Mouse (Mus musculus) brain, embryonic 14.5 days (tissue): ENCODE data around the gene Dcaf6. TPM values are rescaled to one million over a fixed set of nuclear protein-coding genes. Genes with fewer than 3 reads are reported as not detected.

Experiments used
- DNase-seq: peaks from one replicate; pipeline ENCODE4 v3.0.0-alpha.2; 2011; ENCODE audit warnings: low read depth
- CTCF ChIP-seq: fragments of 200-500 bp; IDR thresholded peaks from 2 replicates; pipeline ENCODE4 v1.5.1; 2012; ENCODE audit warnings: inconsistent platforms, mild to moderate bottlenecking, moderate library complexity, borderline replicate concordance; ENCODE audit not compliant: insufficient read depth, insufficient read length; ENCODE audit errors: extremely low read depth
- POLR2A ChIP-seq: fragments of 200-500 bp; IDR thresholded peaks from 2 replicates; pipeline ENCODE4 v1.6.1; 2012; ENCODE audit warnings: mild to moderate bottlenecking, inconsistent platforms, borderline replicate concordance; ENCODE audit not compliant: poor library complexity, insufficient read depth, insufficient read length, severe bottlenecking; ENCODE audit errors: extremely low read depth
- polyA plus RNA-seq: library from polyadenylated mRNA; depleted of rRNA; stranded (reverse); fragments of >200 nt; gene quantifications from 2 replicates; pipeline ENCODE4 v1.2.3, GENCODE M21; 2012

Dcaf6 gene
- polyA plus RNA-seq, 1 experiment, result 27.4 TPM

DNA sequence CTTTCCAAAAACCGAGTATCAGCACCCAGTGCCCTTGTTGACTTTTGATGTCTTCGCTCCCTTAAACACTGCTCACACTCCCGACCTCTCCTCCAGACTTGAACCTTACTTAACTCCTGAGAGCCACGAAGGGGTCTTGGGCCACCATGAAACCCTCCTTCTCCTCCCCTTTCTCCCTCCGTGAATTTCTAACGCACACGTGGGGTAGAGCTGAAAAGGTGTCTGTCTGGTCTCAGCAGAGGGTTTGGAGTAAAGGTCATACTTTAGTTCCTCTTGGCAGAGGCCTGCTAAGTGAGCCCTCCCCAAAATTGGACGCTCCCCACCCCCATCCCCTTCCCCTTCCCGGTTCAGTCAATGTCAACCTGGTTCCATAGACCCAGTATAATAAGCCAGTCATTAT, 1.4 kb upstream of the Dcaf6 start:
- TF ChIP-seq CTCF (no peak), POLR2A (no peak)
- no peak for DNase-seq

DNA sequence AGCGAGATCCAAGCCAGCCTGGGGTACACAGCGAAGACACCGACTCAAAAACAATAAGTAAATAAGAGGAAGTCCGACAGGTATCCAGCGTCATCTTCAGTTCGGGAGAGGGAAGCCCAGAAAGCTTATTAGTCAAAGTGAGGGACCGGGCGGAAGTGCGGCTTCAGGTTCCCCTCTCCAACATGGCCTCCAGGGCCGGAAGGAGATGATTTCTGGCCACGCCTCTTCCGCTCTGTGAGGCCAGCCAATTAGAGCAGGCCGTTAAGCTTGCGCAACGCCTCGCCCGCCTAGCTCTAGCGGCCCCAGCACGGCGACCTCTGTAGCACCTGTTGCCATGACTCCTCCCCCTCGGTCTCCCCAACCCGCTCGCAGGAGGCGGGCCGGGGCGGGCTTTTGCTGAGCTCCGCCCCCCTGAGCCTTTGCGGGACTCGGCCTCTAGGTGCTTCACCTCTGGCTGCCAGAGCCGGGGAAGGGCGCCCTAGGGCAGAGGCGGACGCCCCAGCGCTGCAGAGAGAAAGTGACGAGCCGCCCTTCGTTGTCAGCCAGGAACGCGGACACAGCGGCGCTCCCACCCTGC, 614 bp upstream of the Dcaf6 start:
- TF ChIP-seq CTCF (peak; percentile 43), POLR2A (peak; percentile 53; the same call in 1 of the 2 replicates)
- DNase-seq, result peak; percentile 100

DNA sequence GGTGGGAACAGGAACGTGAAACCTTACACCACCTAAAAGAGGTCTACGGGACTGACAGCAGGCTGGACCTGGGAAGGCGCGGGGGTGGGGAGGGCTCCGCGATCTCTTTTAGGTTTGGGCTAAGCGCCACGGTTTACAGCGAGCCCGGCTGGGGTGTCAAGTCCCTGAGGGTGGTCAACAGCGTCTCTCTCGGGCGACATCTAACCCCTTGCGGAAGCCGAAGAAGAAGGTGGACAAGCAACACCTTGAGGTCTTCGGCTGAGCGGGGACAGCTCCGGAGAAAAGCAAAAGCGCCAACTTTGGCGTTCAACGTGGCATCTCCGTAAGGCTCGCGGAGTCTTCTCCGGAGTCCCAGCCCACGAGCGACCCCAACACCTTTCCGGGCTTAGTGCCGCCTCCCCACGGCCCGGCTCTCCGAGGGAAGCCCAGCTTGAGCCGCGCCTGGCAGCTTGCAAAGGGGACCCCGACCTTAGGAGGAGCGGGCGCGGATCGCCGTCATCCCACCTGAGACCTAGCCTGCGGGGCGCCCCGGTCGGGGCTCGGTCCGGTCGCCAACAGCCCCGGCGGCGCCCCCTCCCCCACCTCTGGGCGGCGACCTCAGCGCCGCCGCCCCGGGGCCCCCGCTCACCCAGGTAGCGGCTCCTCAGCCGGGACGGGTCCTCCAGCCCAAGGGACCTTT, 633 bp downstream of the Dcaf6 start:
- no peak for TF ChIP-seq POLR2A
- TF ChIP-seq CTCF, result no peak
- peak; percentile 59 for DNase-seq

DNA sequence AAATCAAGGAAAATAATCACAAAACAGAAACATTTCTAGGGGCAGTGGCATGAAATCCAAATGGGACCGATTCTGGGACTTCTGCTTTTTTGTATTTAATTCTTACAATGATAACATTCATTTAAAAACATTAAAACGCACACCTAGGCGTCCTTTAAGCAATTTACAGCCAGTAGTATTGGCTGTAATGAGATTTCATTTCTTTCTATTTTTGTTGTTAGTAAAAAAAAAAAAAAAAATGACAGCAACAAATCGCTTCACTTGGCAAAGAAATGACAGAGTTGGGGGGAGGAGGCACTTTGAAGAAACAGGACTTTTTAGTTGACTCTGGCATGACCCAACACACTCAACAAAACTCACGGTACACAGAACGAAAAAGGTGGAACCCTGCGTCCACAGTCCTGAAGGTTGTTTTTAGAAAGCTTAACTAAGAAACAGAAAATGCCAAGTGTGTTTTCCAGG, 1.2 kb downstream of the Dcaf6 start:
- TF ChIP-seq POLR2A, result no peak
- TF ChIP-seq CTCF, result no peak
- DNase-seq, result no peak

DNA sequence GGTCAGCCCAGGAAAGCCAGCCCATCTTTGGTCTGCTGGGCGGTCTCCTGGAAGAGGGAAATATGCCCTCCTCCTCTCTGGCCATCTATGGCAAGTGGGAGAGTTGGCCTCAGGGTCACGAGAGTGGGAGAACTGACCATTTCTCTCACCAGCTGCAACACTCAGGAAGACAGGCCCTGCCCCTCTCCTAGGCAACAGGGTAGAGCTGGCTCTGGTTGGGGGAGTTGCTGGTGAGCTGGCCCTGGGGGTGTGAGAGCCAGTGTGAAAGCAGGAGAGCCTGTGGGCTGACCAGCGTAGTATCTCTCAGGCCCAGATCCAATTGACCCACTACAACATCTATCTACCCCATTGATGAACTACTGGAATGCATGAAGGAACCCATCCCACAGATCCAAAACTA, 18.6 kb downstream of the Dcaf6 start:
- DNase-seq, result no peak
- no peak for TF ChIP-seq POLR2A
- no peak for TF ChIP-seq CTCF

DNA sequence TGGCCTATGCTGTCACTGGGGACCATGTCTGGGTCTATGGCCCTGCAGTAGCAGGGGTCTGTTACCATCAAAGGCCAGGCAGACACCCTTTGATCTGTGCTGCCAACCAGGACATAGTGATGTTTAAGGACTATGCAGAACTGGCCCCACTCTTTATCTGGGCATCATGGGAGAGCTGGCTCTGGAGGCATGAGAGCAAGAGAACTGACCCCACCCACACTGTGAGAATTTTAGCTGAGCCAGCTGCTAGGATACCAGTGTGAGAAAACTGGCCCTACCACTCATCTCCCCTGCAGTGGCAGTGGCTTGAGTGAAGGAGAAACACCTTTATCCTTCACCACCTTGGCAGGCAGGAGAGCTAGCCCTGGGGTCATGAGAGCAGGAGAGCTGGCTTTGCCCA, 19.1 kb downstream of the Dcaf6 start:
- TF ChIP-seq CTCF, result no peak
- TF ChIP-seq POLR2A, result no peak
- DNase-seq, result no peak

DNA sequence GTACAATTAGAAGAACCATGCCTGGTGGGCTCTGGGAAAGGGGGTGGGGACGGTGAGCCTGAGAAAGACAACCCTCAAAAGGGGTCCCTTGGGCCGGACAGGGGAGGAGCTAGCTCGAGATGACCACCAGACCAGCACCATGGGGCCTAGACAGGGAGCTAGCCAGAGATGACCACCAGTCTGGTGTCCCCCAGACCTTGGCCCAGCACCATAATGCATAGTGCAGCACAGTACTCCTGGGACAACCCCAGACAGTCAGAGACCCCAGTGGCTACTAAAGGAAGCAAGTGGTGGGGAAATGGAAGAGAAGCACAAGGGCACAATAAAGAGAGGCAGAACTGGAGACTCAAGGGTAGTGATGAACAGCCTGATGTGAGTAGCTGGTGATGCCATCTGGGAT, 19.5 kb downstream of the Dcaf6 start:
- DNase-seq, result no peak
- no peak for TF ChIP-seq CTCF
- no peak for TF ChIP-seq POLR2A

DNA sequence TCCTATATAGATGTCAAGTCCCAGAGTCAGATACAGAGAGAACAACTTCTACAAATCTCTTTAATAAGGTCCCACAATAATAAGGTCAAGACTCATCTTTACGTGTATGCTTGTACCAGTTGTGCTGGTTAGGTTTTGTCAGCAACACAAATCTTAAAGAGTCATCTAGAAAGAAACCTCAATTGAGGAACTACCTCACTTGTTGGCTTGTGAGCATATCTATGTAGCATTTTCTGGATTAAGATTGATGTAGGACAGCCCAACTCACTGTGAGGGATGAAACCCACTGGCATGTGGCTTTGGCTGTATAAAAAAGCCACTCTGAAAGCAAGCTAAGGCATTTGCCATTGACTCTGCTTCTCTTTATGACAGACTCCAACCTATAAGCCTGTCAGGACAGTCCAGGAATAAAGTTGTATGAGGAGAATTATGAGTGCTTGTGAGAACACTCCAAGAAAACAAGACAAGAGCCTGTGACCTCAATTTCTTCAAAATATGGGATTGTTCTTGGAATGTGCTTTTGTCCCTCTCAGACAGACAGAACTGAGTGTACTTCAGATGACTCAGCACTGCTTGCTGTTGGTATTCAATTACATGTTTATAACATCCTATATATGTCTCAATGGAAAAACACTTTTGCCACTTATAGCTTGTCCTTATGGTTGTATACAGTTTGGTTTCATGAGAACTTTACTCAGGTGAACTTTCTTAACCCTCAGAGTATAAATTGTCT, 21.8 kb downstream of the Dcaf6 start:
- TF ChIP-seq CTCF (no peak), POLR2A (no peak)
- no peak for DNase-seq

DNA sequence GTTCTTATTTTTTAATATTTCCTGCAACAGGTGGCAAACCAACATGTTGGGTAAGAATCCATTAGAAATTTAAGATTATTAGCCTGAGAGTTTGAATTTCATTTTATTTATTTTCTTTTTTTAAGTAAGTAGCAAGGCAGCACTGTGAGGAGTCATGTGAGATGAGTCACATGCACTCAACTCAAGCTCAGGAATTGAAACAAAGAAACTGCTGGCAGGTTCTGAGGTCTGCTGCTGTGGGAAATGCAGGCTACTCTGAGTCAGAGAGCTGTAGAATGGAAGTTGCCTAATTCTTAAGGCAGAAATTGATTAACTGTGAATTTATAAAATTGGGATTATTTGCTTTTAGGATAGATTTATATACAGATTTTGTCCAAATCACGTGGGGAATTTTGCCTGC, 27.4 kb downstream of the Dcaf6 start:
- no peak for DNase-seq
- no peak for TF ChIP-seq POLR2A
- TF ChIP-seq CTCF, result no peak

DNA sequence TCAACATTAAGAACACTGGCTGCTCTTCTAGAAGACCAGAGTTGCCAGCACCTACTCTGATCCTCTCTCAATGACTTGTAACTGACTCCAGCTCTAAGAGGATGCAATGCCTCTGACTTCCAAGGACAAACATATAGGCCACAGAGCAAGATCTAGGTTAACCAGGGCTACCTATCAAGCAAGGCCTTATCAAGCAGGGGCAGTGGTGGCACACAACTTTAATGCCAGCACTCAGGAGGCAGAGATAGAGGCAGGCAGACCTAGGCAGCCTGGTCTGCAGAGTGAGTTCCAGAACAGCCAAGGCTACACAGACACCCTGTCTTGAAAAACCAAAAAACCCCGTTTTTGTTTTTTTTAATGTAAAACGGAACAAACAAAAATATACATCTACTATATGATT, 34.0 kb downstream of the Dcaf6 start:
- no peak for DNase-seq
- TF ChIP-seq POLR2A (no peak), CTCF (no peak)

DNA sequence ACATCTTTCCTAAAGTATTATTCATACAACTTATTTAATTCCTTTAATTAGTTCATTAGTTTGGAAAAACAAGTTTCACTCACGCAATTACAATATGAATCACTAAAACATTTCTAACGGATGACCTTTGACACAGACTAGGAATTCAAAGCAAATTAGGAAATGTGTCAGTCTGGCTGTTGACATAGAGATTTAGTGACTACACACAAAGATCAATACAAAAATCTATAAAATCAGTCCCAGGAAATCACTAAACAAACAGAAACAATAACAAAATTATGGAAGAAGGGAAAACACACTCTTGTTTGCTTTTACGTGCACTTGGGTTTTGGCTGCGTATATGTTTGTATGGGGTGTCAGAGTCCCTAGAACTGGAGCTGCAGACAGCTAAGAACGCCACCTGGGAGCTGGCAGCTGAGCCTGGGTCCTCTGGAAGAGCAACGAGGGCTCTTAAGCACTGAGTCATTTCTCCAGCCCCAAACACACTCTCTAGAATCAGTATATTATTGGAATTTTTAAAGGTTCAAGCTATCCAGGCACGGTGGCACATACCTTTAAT, 38.8 kb downstream of the Dcaf6 start:
- DNase-seq, result no peak
- TF ChIP-seq CTCF (no peak), POLR2A (no peak)

DNA sequence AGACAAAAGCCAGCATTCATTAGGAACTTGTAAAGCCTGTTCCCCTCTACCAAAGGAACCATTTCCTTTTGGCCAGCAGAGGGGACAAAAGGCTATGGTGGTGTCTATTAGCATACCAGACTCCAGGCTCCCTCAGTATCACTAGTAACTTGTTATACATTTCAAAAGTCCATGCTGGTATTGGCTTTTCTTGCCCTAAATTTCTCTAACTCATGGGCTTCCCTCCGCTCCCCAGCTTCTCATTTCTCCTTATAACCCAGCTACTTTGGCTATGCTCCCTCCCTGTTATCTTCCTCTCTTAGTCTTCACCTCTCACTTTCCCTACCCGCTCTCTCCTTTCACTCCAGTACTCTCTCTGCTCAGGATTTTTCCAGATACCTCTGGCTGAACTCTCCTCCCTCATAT, 63.9 kb downstream of the Dcaf6 start:
- TF ChIP-seq POLR2A, result no peak
- no peak for TF ChIP-seq CTCF

DNA sequence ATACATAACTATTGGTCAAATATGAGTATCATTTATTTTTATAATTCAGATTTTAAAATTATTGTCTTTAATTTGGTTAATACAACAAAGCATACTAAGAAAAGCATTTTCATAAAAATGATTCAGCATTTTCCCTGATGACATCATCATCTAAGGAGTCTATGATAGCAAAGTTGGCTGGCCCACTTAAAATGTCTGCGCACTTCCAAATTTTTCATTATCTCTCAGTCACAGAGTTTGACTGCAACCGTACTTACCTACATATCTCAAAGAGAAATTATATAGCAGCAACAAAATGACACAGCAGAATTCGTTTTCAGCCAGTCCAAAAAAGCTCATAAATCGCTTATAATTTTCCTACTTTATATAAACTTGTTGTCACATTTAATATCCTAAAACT, 64.3 kb downstream of the Dcaf6 start:
- no peak for DNase-seq
- TF ChIP-seq POLR2A (no peak), CTCF (no peak)

More for the DNA sequence above, 63.9 kb downstream of the Dcaf6 start:
- no peak for DNase-seq
